Mouse (Mus musculus) stomach, embryonic 15.5 days (tissue): ENCODE measurements at regions not wholly inside any gene's neighbourhood (a gene's known extent, or its start where the extent isn't known, plus 50 kb on each side); places are given as distances from the start of the nearest gene placed in this dataset.

ENCODE experiments used
- ATAC-seq: fragments of 200-750 bp; cut with Nextera tagmentation; 2 replicates; pipeline ENCODE4 v1.8.0; 2017; ENCODE audit warnings: low read depth, moderate number of reproducible peaks, moderate TSS enrichment; ENCODE audit not compliant: insufficient read depth, low FRiP score
- H3K27ac ChIP-seq: fragments of 300-500 bp; sonication (generic); 2 replicates; pipeline ENCODE4 v1.5.1; 2015; ENCODE audit warnings: mild to moderate bottlenecking, inconsistent platforms
- H3K27me3 ChIP-seq: fragments of 300-500 bp; sonication (generic); replicated peaks from 2 replicates; pipeline ENCODE4 v1.6.1; 2015; ENCODE audit warnings: inconsistent platforms
- H3K36me3 ChIP-seq: fragments of 300-500 bp; sonication (generic); 2 replicates; pipeline ENCODE4 v1.6.1; 2015; ENCODE audit warnings: inconsistent platforms
- H3K4me1 ChIP-seq: fragments of 300-500 bp; sonication (generic); 2 replicates; pipeline ENCODE4 v1.6.1; 2015; ENCODE audit warnings: inconsistent platforms
- H3K4me2 ChIP-seq: fragments of 300-500 bp; sonication (generic); 2 replicates; pipeline ENCODE4 v1.6.1; 2015; ENCODE audit warnings: mild to moderate bottlenecking, inconsistent platforms
- H3K4me3 ChIP-seq: fragments of 300-500 bp; sonication (generic); replicated peaks from 2 replicates; pipeline ENCODE4 v1.5.1; 2015; ENCODE audit warnings: inconsistent platforms
- H3K9ac ChIP-seq: fragments of 300-500 bp; sonication (generic); 2 replicates; pipeline ENCODE4 v1.6.1; 2015; ENCODE audit warnings: inconsistent platforms
- H3K9me3 ChIP-seq: fragments of 300-500 bp; sonication (generic); 2 replicates; pipeline ENCODE4 v1.6.1; 2016; ENCODE audit warnings: inconsistent platforms
- WGBS: fragments of 180-500 bp; shearing (Covaris S2); methylation state at CpG from one replicate; pipeline ENCODE4 v1.1.7; 2015; 5-methylcytosine and 5-hydroxymethylcytosine counted together

- Histone ChIP-seq H3K9ac (no peak overlapping the region), H3K9me3 (no peaks in the 10 kb centered on the region), H3K4me3 (no peak overlapping the region), H3K4me1 (no peaks in the 10 kb centered on the region), H3K27ac (no peak overlapping the region), H3K4me2 (no peak overlapping the region), H3K36me3 (no peaks in the 10 kb centered on the region), H3K27me3 (no peaks in the 10 kb centered on the region)
- ATAC-seq: no peak
- WGBS: 59% methylated on average over 6 of the region's 6 CpGs
Observed at GRCm38 (mm10) chr11:45524720-45525119, 327.1 kb upstream of the Clint1 start.

- Histone ChIP-seq H3K27me3 (no peaks in the 10 kb centered on the region), H3K9ac (no peak overlapping the region), H3K4me3 (no peak overlapping the region), H3K4me1 (0 out of 2 replicates have a peak, but pooled peaks cover 8% of the 10 kb centered on the region), H3K27ac (no peak overlapping the region), H3K4me2 (no peak overlapping the region), H3K36me3 (no peaks in the 10 kb centered on the region), H3K9me3 (no peaks in the 10 kb centered on the region)
- 87% methylated on average over 9 of the region's 9 CpGs for WGBS
- no peak for ATAC-seq
Observed at GRCm38 (mm10) chr11:45531044-45531626, 320.7 kb upstream of the Clint1 start.

GRCm38 (mm10) chr11:45533402-45534056, 318.3 kb upstream of the Clint1 start:
- Histone ChIP-seq H3K4me1 (0 out of 2 replicates have a peak, but pooled peaks cover 8% of the 10 kb centered on the region), H3K4me3 (no peak overlapping the region), H3K27me3 (no peaks in the 10 kb centered on the region), H3K27ac (no peak overlapping the region), H3K9me3 (no peaks in the 10 kb centered on the region), H3K9ac (no peak overlapping the region), H3K4me2 (no peak overlapping the region), H3K36me3 (no peaks in the 10 kb centered on the region)
- ATAC-seq: no peak
- WGBS: 46% methylated on average over 7 of the region's 7 CpGs

- H3K4me2 ChIP-seq: no peak overlapping the region
- no peak overlapping the region for H3K9ac ChIP-seq
- H3K4me1 ChIP-seq: 0 out of 2 replicates have a peak, but pooled peaks cover 8% of the 10 kb centered on the region
- no peak overlapping the region for H3K4me3 ChIP-seq
- ATAC-seq: no peak
- WGBS: 33% methylated on average over 8 of the region's 8 CpGs
- no peaks in the 10 kb centered on the region for H3K36me3 ChIP-seq
- no peaks in the 10 kb centered on the region for H3K27me3 ChIP-seq
- H3K9me3 ChIP-seq: no peaks in the 10 kb centered on the region
- H3K27ac ChIP-seq: peak overlapping the region; percentile 61; the same call in 1 of the 2 replicates
Observed at GRCm38 (mm10) chr11:45535501-45536025, 316.3 kb upstream of the Clint1 start.

GRCm38 (mm10) chr11:45538011-45538410, 313.8 kb upstream of the Clint1 start:
- Histone ChIP-seq H3K27ac (no peak overlapping the region), H3K9ac (no peak overlapping the region), H3K36me3 (no peaks in the 10 kb centered on the region), H3K4me2 (no peak overlapping the region), H3K27me3 (no peaks in the 10 kb centered on the region), H3K9me3 (no peaks in the 10 kb centered on the region), H3K4me3 (no peak overlapping the region), H3K4me1 (0 out of 2 replicates have a peak, but pooled peaks cover 8% of the 10 kb centered on the region)
- 60% methylated on average over 7 of the region's 7 CpGs for WGBS
- ATAC-seq: no peak

GRCm38 (mm10) chr11:45539459-45539858, 312.4 kb upstream of the Clint1 start:
- no peaks in the 10 kb centered on the region for H3K9me3 ChIP-seq
- no peak overlapping the region for H3K4me3 ChIP-seq
- ATAC-seq: no peak
- H3K9ac ChIP-seq: no peak overlapping the region
- H3K36me3 ChIP-seq: no peaks in the 10 kb centered on the region
- no peak overlapping the region for H3K27ac ChIP-seq
- H3K4me2 ChIP-seq: no peak overlapping the region
- 47% methylated on average over 4 of the region's 4 CpGs for WGBS
- no peaks in the 10 kb centered on the region for H3K27me3 ChIP-seq
- 0 out of 2 replicates have a peak, but pooled peaks cover 8% of the 10 kb centered on the region for H3K4me1 ChIP-seq

- Histone ChIP-seq H3K4me3 (no peak overlapping the region), H3K9ac (no peak overlapping the region), H3K27me3 (no peaks in the 10 kb centered on the region), H3K4me2 (no peak overlapping the region), H3K4me1 (no peaks in the 10 kb centered on the region), H3K9me3 (no peaks in the 10 kb centered on the region), H3K27ac (no peak overlapping the region), H3K36me3 (no peaks in the 10 kb centered on the region)
- 71% methylated on average over 3 of the region's 3 CpGs for WGBS
- ATAC-seq: no peak
Observed at GRCm38 (mm10) chr11:45544531-45544930, 307.3 kb upstream of the Clint1 start.

- H3K27me3 ChIP-seq: no peaks in the 10 kb centered on the region
- H3K36me3 ChIP-seq: no peaks in the 10 kb centered on the region
- no peaks in the 10 kb centered on the region for H3K9me3 ChIP-seq
- H3K4me2 ChIP-seq: no peak overlapping the region
- H3K4me1 ChIP-seq: no peaks in the 10 kb centered on the region
- no peak overlapping the region for H3K4me3 ChIP-seq
- 64% methylated on average over 11 of the region's 11 CpGs for WGBS
- no peak for ATAC-seq
- H3K9ac ChIP-seq: no peak overlapping the region
- H3K27ac ChIP-seq: no peak overlapping the region
Observed at GRCm38 (mm10) chr11:45545896-45546626, 305.8 kb upstream of the Clint1 start.

GRCm38 (mm10) chr11:45546861-45547260, 305.0 kb upstream of the Clint1 start:
- Histone ChIP-seq H3K4me3 (no peak overlapping the region), H3K4me1 (no peaks in the 10 kb centered on the region), H3K27ac (no peak overlapping the region), H3K9ac (no peak overlapping the region), H3K4me2 (no peak overlapping the region), H3K9me3 (no peaks in the 10 kb centered on the region), H3K27me3 (no peaks in the 10 kb centered on the region), H3K36me3 (no peaks in the 10 kb centered on the region)
- no peak for ATAC-seq
- 60% methylated on average over 2 of the region's 2 CpGs for WGBS

GRCm38 (mm10) chr11:45550376-45550775, 301.5 kb upstream of the Clint1 start:
- WGBS: 52% methylated on average over 7 of the region's 7 CpGs
- Histone ChIP-seq H3K4me1 (no peaks in the 10 kb centered on the region), H3K9me3 (no peaks in the 10 kb centered on the region), H3K4me3 (no peak overlapping the region), H3K4me2 (no peak overlapping the region), H3K27me3 (no peaks in the 10 kb centered on the region), H3K9ac (no peak overlapping the region), H3K27ac (no peak overlapping the region), H3K36me3 (no peaks in the 10 kb centered on the region)
- no peak for ATAC-seq

- H3K27ac ChIP-seq: no peak overlapping the region
- ATAC-seq: no peak
- H3K4me1 ChIP-seq: no peaks in the 10 kb centered on the region
- WGBS: 61% methylated on average over 5 of the region's 5 CpGs
- no peaks in the 10 kb centered on the region for H3K27me3 ChIP-seq
- no peaks in the 10 kb centered on the region for H3K36me3 ChIP-seq
- H3K9ac ChIP-seq: no peak overlapping the region
- no peak overlapping the region for H3K4me3 ChIP-seq
- no peaks in the 10 kb centered on the region for H3K9me3 ChIP-seq
- H3K4me2 ChIP-seq: no peak overlapping the region
Observed at GRCm38 (mm10) chr11:45577469-45578154, 274.2 kb upstream of the Clint1 start.
